Comparison of ENCODE assay signal across 21 mouse cellular contexts in the genomic region with DNA sequence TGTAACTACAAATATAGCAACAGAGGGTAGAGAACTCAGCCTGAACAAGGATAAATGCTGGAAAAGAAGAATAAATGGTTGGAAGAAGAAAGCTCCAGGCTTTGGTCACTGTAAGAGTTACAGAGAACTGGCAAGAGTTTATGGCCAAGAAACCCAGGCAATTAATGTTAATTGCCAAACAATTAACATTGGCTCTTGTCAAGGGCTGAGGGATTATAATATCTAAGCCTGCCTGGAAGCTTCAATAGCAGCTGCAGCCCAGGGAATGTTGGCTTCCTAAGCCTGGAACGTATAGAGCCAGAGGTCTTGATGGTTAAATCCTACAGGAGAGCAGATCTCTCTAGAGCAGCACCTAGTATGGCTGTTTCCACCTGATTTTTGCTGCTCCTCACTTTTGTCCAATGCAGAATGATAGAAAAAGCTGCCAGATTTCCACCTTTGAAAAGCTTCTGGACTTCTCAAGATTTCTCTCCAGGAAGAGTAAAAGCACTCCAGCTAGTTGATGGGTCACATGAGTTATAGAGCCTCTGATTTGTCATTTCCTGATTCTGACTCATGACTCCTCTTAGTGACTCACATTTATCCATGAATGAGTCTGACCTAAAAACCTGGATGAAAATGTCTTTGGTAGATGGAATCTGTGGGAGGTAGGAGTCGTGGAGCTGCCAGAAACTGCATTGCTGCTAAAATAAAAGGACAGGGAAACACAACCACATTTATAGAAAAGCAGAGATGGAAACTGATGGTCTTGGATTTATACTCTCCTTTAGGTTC.
A peak's percentile ranks its signal among the peaks of the same experiment; 100 is the strongest.
DNase-seq lines count a peak whose midpoint lies in the region; TF ChIP-seq lines count a peak whose summit lies in the region.
"Had no signal": no experiment of that assay in that cellular context is flagged by ENCODE, and none has a peak within 500 bp of the region (broad histone marks: within the 10 kb centered on the region; RNA-seq: fewer than 3 reads in every experiment).

No protein-coding gene starts in this region.

- H3K27ac ChIP-seq in left cerebral cortex, adult 2 months = no peak overlapping the region
- H3K27ac ChIP-seq: embryonic facial prominence, embryonic 12.5 days; forebrain, embryonic 12.5 days; gastrocnemius, adult 2 months; heart, embryonic 13.5 days; hindbrain, embryonic 15.5 days had no signal

- intact Hi-C loops in left cerebral cortex, adult 2 months (cut with DNase I) = no loop called here

- no peak for TF ChIP-seq POLR2A in brain, embryonic 14.5 days (IDR thresholded peaks at IDR 0.05; ENCODE audit: borderline replicate concordance, extremely low read depth, insufficient read depth, insufficient read length, poor library complexity, severe bottlenecking)

- no peak for TF ChIP-seq CTCF in left cerebral cortex, adult 2 months (IDR thresholded peaks at IDR 0.05)
- TF ChIP-seq CTCF in brain, embryonic 14.5 days (IDR thresholded peaks at IDR 0.05; ENCODE audit: borderline replicate concordance, extremely low read depth, insufficient read depth, insufficient read length) = no peak

- peak; percentile 2 to 5 for DNase-seq in left cerebral cortex, adult 9 months (ENCODE audit: low spot score in 2 of 2)
- DNase-seq in left cerebral cortex, adult 2 months (ENCODE audit: extremely low spot score in 1 of 2, low spot score in 2 of 2) = no peak
- DNase-seq in Muller cell, postnatal 12 days (ENCODE audit: inconsistent ontology term) = peak; percentile 87
- DNase-seq in brain, embryonic 14.5 days (ENCODE audit: low read depth) = peak; percentile 3
- DNase-seq in telencephalon, adult 2 months (ENCODE audit: low read depth, low spot score) = peak; percentile 27
- DNase-seq in kidney, adult 11 months = no peak
- no peak for DNase-seq in testis, postnatal 14 days (ENCODE audit: low spot score)
- DNase-seq in testis, postnatal 10 days (ENCODE audit: low spot score) = no peak
- DNase-seq: adrenal gland, adult 8-10 months; adrenal gland, postnatal 36 days; cerebellum, adult 11-12 months; cerebellum, adult 9-10 months; cerebellum, postnatal 25 days; gastrocnemius, adult 2 months; gastrocnemius, postnatal 25 days; heart, adult 11 months; heart, postnatal 36 days had no signal

- H3K4me3 ChIP-seq in left cerebral cortex, adult 2 months = no peak overlapping the region
- H3K4me3 ChIP-seq: embryonic facial prominence, embryonic 12.5 days; forebrain, embryonic 12.5 days; gastrocnemius, adult 2 months; heart, embryonic 13.5 days; hindbrain, embryonic 15.5 days had no signal

Comparison
In these comparisons a context has a peak if more than half of its experiments do, and no peak if none do; other contexts are left out.
1. DNase-seq: peak in left cerebral cortex, adult 9 months (2 of 2), Muller cell, postnatal 12 days (single experiment), brain, embryonic 14.5 days (single experiment) and telencephalon, adult 2 months (single experiment); none in left cerebral cortex, adult 2 months (0 of 2), kidney, adult 11 months (single experiment), testis, postnatal 14 days (single experiment) and testis, postnatal 10 days (single experiment).